Mouse (Mus musculus): Measurements from ENCODE around the gene Nr1h2.
A peak's percentile ranks its signal among the peaks of the same experiment; 100 is the strongest.

The Nr1h2 gene

DNA sequence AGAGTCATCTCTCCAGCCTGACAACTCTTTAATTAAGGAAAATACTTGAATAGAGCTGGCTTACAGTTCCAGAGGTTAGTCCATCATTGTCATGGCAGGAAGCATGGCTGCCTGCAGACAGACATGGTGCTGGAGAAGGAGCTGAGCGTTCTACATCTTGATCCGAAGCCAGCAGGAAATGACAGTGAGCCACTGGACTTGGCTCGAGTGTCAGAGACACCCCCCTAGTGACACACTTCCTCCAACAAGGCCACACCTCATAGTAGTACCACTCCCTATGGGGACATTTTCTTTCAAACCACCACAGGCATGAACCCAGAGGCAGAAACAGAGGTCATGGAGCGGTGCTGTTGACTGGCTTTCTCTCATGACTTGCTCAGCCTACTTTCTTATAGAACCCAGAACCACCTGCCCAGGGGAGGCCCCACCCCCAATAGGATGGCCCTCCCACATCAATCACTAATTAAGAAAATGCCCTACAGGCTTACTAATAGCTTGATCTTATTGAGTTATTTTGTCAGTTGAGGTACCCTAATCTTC lies 30.6 kb upstream of the Nr1h2 start:
- DNase-seq, result no peak

DNA sequence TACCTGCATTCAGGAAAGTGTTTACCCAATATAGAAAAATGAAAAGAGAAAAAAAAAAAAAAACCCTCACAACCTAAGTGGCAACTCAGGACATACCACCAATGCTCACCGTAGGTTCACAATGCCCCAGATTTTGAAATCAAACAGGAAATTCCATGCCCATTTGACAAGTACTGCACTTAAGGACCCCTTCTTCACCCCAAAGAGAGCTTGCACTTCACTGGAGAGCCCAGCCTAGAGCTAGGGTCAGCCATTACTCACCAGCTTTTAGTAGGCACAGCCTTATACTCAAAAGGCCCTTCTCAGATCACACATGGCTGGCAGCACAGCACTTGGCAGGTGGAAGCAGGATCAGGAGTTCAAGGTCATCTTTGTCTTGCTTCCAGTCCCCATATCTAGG lies 29.4 kb upstream of the Nr1h2 start:
- DNase-seq, result no peak

DNA sequence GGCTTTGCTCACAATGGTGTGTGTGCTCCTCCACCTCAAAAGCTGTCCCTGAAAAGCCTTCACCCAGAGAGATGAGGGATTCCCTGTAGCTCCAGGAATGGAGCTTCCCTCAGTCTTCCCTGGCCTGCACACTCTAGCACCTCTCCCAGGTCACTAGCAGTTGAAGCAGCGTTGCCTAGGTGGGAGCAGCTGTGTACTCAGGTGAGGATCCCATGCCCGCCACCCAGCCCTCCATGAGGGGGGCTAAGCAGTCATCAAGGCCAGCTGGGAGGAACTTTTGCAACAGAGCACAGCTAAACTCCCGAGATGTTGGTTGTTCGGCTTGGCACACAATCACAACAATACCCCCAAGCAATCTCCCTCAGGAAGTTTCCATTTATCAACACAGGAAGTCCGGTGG lies 29.0 kb upstream of the Nr1h2 start:
- DNase-seq, result no peak

DNA sequence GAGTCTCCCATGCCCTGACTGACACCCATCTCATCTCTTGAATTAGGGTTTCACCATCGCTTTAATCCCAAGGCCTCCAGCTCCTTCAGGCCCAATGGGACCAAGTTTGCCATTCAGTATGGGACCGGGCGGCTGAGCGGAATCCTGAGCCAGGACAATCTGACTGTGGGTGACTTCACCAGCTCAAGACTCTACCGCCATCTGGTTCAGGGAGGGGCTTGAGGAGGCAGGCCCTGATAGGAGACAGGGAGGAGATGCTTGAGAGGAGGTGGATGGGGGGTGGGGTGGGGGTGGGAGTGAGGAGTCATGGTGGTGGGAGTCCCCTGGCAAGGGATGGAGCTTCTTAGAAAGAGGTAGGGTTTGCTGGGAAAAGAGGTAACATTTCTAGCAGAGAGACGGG lies 27.9 kb upstream of the Nr1h2 start:
- DNase-seq, result no peak

DNA sequence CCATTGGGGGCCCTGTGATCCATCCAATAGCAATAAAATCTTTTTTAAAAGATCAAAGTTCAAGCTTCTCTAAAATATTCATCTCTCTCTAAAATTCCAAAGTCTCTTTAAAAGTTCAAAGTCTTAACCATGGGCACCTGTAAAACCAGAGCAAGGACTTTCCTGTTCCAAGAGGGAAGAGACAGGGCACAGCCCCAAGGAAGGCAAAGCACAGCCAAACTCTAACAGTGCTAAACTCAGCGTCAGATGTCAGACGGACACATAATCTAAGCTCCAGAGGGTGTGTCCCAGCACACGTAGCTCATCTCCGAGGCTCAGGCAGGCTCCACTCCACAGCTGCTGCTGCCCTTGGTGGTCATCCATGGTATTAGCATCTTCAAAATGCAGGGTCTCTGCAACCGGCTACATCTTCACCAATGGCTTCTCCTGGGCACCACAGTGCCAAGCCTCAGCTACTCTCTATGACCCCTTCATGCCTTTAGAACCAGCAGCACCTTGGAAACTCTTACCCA lies 22.6 kb upstream of the Nr1h2 start:
- no peak for DNase-seq

DNA sequence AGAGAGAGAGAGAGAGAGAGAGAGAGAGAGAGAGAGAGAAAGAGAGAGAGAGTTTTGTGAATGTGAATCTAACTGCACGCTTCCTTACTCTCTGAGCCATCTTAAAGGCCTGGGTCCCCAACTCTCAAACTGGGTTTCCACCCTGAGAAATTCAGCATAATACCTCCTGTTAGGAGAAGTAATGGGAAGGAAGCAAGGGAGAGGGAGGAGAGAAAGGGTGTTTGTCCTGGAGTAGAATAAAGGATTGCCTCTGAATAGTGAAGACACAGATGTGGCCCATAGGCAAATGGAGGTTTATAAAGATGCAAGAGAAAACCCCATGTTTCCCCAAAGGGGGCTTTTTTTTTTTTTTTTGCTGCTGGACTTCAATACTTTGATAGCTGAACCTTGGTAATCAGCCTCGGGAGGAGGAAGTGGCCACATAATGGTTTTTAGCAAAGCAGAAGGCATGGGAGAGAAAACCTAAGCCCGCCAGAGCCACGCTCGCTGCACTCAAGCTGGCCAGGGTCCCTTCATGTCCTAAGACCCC lies 19.3 kb upstream of the Nr1h2 start:
- DNase-seq, result no peak

DNA sequence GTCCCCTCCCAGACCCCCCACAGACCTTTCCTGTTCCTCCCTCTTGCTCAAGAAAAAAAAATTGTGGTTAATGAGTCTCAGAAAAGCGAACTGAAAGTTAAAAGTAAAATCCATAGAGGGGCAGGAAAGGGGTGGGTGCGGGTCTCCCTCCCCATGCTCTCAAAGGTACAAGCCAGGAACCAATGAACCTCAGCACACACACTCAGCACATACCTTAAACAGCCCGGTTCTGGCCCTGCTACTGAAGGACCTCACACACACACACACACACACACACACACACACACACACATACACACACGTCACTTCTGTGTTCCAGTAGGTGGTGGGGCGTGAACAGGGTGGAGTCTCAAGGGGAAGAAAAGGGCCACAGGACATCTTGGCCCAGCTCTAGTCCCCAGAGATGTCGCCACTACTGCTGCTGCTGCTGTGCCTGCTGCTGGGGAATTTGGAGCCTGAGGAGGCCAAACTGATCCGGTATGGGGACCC lies 18.5 kb upstream of the Nr1h2 start, which contains the start of gene Napsa:
Gene Napsa, plus strand, starts transcription at position 168 of the 489 bp plus-strand sequence.
- no peak for DNase-seq

DNA sequence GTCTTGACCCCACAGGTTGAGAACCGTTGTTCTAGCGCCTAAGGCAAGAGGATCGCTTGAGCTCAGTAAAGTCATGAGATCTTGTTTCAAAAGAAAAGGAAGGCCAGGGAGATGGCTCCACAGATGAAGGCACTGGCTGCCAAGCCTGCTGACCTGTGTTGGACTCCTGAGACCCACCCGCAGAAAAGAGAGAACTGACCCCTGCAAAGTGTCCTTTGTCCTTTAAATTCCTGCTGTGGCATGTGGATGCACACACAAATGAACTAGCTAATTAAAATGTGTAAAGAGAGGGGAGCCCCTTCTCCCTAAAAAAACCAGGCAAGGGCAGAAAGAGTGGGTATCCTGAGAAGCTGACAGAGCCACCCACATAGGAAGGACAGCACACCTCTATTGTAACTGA lies 18.1 kb upstream of the Nr1h2 start:
- no peak for DNase-seq

DNA sequence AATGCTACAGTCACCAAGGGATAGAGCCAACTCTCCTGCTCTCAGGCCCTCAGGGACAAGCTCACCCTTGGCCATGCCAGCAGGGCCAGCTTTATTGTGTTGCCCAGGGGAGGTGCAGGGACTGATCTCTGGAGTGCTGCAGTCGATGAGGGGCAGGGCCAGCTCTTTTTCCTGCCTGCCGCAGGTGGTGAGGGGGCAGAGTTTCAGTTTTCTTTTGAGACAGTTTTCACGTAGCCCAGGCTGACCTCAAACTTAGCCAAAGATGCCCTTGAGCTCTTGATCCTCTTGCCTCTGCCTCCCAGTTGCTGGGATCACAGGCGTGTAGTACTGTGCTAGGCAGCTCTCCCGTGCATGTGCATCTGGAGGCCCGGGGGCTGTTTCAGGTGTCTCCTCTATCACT lies 17.2 kb upstream of the Nr1h2 start:
- DNase-seq, result no peak

DNA sequence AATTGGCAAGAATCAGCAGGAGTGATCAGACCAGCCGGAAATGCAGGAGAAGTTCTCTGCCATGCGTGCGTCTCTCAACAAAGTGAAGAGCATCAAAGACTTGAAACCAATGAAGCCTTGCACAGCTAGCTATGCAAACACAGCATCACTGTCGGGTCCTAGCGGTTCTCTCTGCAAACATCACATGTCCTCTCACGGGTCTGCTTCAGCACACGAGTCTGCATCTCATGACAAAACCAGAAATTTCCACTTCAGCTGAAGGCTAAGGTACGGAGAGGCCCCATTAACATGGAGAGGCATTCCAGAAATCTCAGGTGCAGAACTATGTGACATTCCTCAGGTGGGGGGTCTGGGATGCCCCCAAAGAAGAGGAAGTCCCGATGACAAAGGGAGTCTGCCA lies 15.1 kb upstream of the Nr1h2 start:
- DNase-seq, result no peak

DNA sequence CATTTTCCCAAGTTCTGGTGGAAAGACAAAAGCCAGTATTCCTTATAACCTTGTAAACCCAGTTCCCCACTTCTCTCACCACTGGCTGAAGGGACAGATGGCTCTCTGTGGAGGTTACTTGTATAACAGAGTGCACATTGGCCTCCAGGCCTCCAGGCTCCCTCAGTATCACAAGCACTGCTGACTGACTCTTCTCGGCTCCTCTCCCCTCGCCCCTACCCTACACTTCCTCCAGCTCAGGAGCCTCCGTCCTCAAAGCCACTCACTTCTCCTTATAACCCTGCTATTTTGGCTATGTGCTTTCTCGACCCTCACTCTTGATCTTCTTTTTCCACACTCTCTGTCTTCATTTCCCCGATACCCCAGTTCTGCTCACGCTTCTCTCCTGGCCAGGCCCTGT lies 11.7 kb upstream of the Nr1h2 start:
- no peak for DNase-seq

DNA sequence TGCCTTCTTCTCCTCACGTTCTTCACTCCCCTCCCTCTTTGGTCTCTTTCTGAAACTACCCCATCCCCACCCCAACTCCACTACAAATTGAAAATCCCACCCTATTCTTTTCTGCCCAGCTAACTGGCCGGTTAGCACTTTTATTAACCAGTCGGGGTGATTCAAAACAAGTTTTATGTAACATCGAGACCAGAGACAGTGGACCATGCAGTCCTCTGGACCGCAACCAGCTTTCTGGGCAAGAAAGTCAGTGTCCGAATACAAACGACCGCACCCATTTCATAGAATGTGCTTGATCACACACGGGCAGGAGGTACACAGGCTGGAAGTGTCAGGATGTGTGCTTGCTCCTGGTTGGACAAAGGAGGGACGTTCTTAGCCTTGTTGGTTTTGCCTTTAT lies 10.7 kb upstream of the Nr1h2 start:
- DNase-seq, result no peak

DNA sequence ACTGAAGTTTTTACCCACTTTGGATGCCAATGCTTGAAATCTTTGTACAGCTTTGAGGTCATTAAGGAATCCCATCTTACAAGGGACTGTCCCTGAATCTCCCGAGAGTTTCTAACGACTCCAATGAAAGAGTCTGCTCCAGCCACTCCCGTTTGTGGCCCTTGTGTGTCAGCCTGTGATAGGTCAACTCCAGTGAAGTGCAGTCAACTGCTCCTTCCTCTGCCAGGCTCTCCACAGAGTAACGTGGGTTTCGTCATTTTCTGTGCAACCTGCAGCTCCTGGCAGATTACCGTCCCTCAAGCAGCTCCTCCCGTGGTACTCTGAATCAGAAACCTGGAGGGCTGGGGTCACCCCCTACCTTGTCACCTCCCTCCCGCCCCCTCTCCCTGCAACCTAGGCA lies 9.5 kb upstream of the Nr1h2 start:
- DNase-seq, result no peak

DNA sequence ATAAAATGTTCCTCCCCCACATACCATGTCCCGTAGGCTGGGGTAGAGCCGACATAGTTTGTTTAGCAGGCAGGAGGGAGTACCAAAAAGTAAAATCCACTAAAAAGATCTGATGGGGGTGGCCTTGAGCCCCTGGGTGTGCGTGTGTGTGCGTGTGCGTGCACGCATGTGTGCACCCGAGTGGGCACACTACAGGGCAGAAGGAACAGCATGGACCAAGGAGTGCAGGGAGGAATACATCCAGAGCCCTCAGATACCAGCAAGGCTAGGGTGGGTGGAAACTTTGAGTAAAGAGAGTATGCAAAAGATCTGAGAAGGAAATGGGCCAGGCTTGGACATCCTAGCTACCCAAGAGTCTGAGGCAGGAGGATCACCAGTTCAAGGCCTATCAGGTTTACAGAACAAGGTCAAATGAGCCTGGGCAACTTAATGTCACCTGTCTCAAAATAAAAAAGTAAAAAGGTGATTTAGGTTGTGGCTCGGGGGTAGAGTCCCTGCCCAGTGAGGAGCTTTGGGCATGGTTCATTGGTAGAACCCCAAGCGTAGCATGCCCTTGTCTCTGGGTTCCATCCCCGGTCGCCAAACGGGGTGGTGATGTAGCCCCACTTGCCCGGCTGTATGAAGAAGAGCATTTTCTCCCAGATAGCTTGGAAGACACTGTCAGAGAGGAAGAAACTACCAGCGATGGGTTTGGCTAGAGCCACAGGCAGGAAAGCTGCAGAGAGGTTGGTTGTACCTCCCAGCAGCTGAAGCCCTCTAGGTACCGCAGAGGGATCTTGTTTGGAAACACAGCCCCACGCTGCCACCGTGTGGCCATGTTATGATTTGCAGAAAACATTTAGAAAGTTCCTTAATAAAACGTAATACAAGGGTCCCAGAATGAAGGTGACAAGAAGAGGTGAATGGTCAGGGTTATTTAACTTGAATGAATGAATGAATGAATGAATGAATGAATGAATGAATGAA lies 7.0 kb upstream of the Nr1h2 start:
- DNase-seq, result peak; percentile 91

DNA sequence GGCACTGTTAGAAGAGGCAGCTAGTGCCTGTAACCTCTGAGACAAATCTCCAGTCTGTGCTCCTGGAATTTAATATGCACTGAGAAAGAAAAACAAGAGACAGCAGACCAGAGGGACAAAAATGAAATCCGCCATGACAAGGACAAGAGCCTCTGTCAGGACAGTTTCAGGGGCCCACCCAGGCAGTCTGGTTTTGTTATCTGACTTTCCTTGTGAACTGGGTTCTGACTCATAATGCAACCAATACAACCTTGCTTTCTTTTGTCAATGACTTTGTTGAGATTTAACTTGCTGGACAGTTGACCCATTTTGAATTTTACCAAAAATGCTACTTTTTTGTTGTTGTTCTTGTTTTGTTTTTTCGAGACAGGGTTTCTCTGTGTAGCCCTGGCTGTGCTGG lies 3.9 kb upstream of the Nr1h2 start:
- no peak for DNase-seq

DNA sequence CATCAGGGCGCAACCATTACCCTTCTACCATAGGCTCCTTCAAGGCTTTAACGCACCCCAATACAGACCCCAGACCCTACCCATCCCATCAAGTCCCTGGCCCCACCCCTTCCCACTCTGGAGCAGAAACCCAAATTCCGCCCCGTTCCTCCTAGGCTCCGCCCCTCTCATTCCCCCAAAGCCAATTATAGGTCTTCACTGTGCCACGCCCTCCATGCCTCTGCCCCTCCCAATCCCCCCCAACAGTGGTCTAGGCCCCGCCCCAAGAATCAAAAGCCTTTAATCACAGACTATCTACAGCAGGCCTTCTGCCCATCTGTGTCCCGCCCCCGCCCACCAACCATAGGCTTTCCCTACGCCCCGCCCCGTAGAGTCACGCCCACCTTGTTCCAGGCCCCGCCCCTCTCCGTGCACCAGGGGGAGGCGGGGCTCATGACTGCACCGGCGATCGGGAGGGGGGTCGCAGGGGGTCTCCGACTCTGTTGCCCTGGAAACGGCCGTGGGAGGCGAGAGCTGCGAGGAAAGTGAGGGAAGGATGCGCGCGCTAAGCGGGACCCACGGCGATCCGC lies 471 bp downstream of the Nr1h2 start:
- peak; percentile 95 for DNase-seq

DNA sequence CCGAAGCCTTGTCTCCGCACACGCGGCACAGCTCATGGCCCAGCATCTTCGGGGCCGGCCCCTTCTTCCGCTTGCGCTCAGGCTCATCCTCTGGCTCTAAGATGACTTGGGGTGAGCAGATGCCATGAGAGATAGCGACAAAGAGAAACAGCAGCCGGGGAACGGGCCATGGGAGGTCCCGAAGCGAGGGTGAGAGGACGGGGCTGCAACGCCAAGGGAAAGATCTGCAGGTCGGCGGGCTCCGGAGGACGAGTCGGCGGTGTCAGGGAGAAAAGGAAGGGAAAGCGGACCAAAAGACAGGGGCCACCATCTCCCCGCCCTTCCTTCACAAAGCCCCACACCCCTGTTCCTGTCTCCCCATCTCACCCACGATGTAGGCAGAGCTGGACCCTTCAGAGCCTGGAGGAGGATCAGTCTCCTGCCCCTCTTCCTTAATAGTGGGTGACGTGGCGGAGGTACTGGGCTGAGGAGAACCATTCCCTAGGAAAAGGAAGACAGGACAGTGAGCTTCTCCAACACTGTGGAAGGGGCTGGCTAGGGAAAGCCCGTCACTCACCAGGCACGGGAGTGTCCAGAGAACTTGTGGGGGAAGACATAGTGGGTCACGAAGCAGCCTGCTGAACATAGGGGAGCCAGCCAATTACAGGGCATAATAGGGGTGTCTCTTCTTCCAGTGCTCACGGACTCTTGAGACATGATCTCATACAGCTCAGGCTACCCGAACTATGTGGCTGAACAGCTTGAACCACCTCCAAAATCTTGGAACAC lies 1.4 kb downstream of the Nr1h2 start:
- DNase-seq, result peak; percentile 22

DNA sequence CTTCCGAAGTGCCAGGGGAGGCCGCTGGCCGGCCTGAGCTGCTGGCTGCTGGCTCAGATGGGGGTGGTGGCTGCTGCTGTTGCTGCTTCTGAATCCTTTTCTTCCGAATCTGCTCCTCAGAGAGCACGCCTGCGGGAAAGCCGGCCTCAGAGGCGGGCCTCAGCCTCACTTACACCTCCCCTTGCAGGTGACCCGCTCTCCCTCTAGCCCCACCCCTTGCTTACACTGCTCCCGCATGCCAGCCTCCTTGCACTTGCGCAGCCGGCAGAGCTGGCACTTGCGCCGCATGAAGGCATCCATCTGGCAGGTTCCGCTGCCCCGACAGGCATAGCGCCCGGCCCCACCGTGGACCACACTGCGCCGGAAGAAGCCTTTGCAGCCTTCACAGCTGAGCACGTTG lies 2.0 kb downstream of the Nr1h2 start:
- DNase-seq, result peak; percentile 30

DNA sequence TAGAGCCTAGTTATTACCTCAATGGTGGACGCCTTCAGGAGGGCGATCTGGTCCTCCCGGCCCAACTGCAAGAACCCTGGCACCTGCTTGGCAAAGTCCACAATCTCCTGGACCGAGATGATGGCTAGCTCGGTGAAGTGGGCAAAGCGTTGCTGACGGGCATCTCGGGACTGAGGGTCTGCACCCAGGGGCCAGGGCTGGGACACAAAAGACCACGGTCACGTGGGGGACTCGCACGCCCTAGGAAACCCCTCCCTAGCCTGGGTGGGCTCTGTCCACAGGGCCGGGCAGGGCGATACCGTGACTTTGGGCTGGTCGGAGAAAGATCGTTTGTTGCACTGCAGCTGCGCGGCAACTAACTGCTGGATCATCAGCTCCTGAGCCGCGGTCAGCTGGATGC lies 2.5 kb downstream of the Nr1h2 start:
- peak; percentile 20 for DNase-seq

DNA sequence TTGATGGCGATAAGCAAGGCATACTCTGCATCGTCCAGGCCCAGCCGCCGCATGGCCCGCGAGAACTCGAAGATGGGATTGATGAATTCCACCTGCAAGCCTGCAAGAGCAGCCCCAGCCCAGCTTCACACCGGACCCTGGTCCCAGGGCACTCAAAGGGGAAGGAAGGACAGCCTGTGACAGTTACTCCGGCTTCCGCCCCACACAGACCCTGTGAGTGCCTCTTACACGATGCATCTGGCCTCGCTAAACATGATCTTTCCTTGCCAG lies 3.4 kb downstream of the Nr1h2 start:
- no peak for DNase-seq

DNA sequence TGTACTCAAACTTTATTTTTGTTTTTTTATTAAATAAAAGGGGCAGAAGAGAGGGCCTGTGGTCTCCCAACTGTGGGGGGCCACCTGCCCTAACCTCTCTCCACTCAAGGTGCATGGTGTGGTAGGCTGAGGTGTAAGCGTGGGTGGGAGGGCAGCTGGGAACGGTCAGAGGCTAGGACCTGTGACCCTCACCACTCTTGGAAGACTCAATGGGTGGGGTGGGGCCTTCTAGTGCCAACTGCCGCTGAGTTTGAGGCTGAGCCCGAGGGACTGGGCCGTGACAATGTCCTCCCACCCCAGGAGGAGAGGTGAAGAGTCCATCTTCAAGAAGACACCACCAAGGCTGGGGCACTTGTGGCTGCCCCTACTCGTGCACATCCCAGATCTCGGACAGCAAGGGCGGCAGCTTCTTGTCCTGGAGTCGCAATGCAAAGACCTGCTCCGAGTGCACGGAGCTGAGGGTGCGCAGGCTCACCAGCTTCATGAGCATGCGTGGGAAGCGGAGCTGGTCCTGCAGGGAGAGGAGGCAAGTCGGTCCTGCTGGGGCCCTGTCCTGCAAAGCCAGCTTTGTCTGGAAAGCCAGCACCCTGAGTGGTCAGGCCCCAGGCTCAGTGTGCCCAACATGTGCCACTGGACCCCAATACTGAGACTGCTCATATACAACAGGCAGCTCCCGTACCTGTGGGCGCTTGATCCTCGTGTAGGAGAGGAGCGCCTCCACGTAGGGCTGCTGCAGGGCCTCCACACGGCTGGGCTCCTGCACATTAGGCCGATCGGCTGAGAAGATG lies 3.9 kb downstream of the Nr1h2 start:
- DNase-seq, result peak; percentile 24

DNA sequence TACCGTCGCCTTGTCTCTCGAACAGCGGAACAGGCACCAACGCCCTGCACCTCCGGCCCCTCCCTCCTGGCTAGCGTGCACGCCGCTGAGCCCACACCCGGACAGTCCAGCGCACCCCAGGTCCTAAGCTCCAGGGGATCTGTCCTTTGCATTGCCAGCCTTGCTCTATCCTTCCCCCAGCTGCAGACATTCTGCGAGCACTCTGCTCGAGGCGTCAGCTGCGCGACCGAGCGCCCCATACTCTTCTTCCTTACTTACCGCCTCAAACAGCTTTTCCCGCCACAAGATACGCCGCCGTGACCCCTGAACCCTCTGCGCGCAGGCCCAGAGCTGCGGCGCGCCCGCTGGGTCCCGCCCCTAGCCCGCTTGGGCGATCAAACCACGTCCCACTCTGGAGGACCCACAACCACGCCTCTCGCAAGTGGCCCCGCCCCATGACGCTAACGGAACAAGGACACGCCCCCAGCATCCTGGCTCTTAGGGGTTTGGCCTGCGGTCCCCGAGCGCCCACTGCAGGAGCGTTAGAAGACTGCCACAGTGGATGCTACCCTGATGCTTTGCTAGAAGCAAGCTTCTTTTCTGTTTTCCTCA lies 5.2 kb downstream of the Nr1h2 start, which contains the start of gene Pold1:
Gene Pold1, minus strand, starts transcription at position 353 of the 591 bp plus-strand sequence.
- DNase-seq, result peak; percentile 100
